Mouse (Mus musculus) hindbrain, postnatal 0 days (tissue): ENCODE measurements around the gene Ccl17. TPM values are rescaled to one million over a fixed set of nuclear protein-coding genes. Genes with fewer than 3 reads are reported as not detected.
"Not testable (repeated sequence)": the region's sequence is repeated elsewhere in the genome, so short reads cannot be mapped to it uniquely, and the experiment has no call there.

Experiments
- ATAC-seq: fragments of 200-750 bp; cut with Nextera tagmentation; 2 replicates; pipeline ENCODE4 v1.8.0; 2017; ENCODE audit warnings: mild to moderate bottlenecking, moderate TSS enrichment, moderate library complexity
- DNase-seq: peaks from one replicate; pipeline ENCODE4 v3.0.0-alpha.2; 2015; ENCODE audit warnings: low spot score
- H3K27ac ChIP-seq: fragments of 300-500 bp; sonication (generic); 2 replicates; pipeline ENCODE4 v1.5.1; 2014; ENCODE audit warnings: mild to moderate bottlenecking
- H3K27me3 ChIP-seq: fragments of 300-500 bp; sonication (generic); 2 replicates; pipeline ENCODE4 v1.6.1; 2014; ENCODE audit warnings: low read length, mixed read lengths; ENCODE audit not compliant: insufficient read depth
- H3K36me3 ChIP-seq: fragments of 300-500 bp; sonication (generic); 2 replicates; pipeline ENCODE4 v1.6.1; 2014; ENCODE audit warnings: low read length, mixed read lengths; ENCODE audit not compliant: insufficient read depth
- H3K4me1 ChIP-seq: fragments of 300-500 bp; sonication (generic); 2 replicates; pipeline ENCODE4 v1.6.1; 2014; ENCODE audit warnings: antibody characterized with exemption, low read length, mixed read lengths; ENCODE audit not compliant: insufficient read depth
- H3K4me2 ChIP-seq: fragments of 300-500 bp; sonication (generic); 2 replicates; pipeline ENCODE4 v1.6.1; 2014; ENCODE audit warnings: low read depth, mild to moderate bottlenecking, low read length, moderate library complexity, mixed read lengths
- H3K4me3 ChIP-seq: fragments of 300-500 bp; sonication (generic); 2 replicates; pipeline ENCODE4 v1.5.1; 2014; ENCODE audit warnings: low read length
- H3K9ac ChIP-seq: fragments of 300-500 bp; sonication (generic); replicated peaks from 2 replicates; pipeline ENCODE4 v1.6.1; 2014; ENCODE audit warnings: mild to moderate bottlenecking, low read length, moderate library complexity, mixed read lengths
- H3K9me3 ChIP-seq: fragments of 300-500 bp; sonication (generic); 2 replicates; pipeline ENCODE4 v1.6.1; 2016; ENCODE audit warnings: low read length, mixed read lengths
- CTCF ChIP-seq: IDR thresholded peaks from 2 replicates; pipeline ENCODE4 v1.5.1; 2016; ENCODE audit warnings: antibody characterized with exemption, control low read depth, low read depth
- WGBS: fragments of 180-500 bp; shearing (Covaris S2); extraction: QIAGEN DNeasy Blood & Tissue Kit; methylation state at CpG from one replicate; pipeline ENCODE4 v1.1.7; 2014; 5-methylcytosine and 5-hydroxymethylcytosine counted together
- polyA plus RNA-seq: library from polyadenylated mRNA; unstranded; fragments of >200 nt; fragmentation: Nextera tagmentation; extraction: Ambion mirVana; gene quantifications from 2 replicates; pipeline ENCODE4 v1.2.1, GENCODE M21; 2015
- total RNA-seq: library from RNA; depleted of rRNA; stranded (reverse); fragments of >200 nt; gene quantifications from 2 replicates; pipeline ENCODE4 v1.2.3, GENCODE M21; 2014

Ccl17 gene
- total and polyA plus RNA-seq, 2 experiments from 2014 or later, result 4.8 TPM; not detected in 1

DNA sequence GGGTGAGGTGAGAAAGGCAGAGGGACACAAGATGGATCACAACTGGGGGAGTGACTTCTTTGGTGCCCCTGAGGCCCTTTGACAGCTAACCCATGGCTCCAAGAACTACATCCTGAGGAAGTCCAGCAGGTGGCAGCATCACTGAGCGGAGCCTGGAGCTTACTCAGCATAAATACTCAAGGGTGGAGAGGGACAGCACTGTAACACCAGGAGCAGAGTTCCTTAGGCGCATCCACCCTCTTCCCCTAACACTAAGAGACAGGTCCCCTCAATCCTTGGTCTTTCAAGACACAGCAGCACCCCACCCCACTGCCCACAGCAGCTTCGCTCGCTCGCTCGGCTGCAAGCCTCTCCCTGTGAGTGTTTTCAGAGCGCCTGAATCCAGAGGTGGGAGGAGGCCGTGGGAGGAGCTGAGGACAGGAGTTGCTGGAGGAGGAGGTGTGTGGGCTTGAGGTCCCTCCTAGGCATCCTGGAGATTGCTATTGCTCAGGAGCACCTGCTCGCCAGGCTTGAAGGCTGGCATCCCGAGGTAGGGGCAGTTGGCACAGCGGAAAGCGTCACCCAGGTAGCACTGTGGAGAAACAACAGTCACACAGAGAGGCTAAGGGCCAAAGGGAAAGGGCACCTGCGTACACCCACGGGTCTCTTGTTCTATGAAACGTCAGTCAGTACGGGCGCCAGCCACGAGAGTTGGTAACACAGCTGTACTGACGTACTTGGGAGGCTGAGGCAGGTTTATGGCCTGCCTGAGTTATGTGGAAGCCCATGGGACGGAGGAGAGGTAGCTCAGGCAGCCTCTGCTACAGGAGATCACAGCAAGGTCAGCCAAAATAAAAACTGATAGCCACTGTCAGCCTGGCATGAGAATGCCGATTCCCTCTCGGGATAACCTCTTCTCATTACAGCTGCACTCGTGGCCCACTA, 12.6 kb downstream of the Ccl17 start:
- no peaks in the 10 kb centered on the region for H3K9me3 ChIP-seq
- peak; percentile 78 for DNase-seq
- no peak overlapping the region for H3K4me2 ChIP-seq
- no peak overlapping the region for H3K4me3 ChIP-seq
- H3K4me1 ChIP-seq, result no peaks in the 10 kb centered on the region
- no peaks in the 10 kb centered on the region for H3K27me3 ChIP-seq
- no peak overlapping the region for H3K27ac ChIP-seq
- 83% methylated on average over 23 of the region's 23 CpGs for WGBS
- H3K9ac ChIP-seq, result no peak overlapping the region
- peaks cover 28% of the 10 kb centered on the region for H3K36me3 ChIP-seq
- ATAC-seq, result peak; percentile 80
- peak; percentile 83 for TF ChIP-seq CTCF

DNA sequence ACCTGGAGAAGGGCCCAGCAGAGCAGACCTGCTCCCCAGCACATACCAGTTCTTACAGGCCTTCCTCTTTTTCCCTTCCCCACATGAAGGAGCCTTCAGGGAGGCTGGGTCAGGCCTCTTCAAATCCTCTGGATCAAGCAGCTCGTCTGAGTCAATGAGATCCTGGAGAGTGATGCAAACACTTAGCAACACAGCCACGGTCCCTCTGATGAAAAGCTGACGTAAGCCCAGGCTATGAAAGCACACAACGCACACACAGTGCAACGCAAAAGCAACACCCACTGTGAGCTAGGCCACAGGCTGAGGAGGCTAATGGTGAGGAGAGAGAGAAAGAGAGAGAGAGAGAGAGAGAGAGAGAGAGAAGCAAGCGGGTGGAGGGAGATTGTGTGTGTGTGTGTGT, 14.9 kb downstream of the Ccl17 start:
- Histone ChIP-seq H3K4me2 (no peak overlapping the region), H3K4me1 (no peaks in the 10 kb centered on the region), H3K9me3 (no peaks in the 10 kb centered on the region), H3K4me3 (no peak overlapping the region), H3K27ac (no peak overlapping the region), H3K27me3 (no peaks in the 10 kb centered on the region), H3K9ac (no peak overlapping the region), H3K36me3 (peaks cover 33% of the 10 kb centered on the region)
- no peak for TF ChIP-seq CTCF
- ATAC-seq, result no peak
- DNase-seq, result no peak
- 87% methylated on average over 6 of the region's 6 CpGs for WGBS

DNA sequence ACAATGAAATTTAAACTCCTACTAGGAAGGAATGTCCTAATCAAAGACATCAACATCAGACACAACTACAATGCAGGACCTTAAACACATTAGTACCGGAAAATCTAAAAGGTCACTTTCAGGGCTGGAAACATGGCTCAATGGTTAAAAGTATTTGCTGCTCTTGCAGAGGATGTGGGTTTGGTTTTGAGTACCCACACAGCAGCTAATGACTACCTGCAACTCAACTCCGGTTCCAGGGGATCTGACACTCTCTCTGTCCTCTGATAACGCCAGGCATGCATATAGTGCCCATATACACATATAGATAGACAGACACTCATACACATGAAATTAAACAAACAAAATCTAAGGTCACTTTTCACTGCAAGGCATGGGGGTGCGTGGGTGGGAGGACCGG, 16.0 kb downstream of the Ccl17 start:
- ATAC-seq (no peak), DNase-seq (no peak)
- H3K4me3 ChIP-seq, result no peak overlapping the region
- no peaks in the 10 kb centered on the region for H3K27me3 ChIP-seq
- H3K9me3 ChIP-seq, result no peaks in the 10 kb centered on the region
- 96% methylated on average over 5 of the region's 5 CpGs for WGBS
- no peaks in the 10 kb centered on the region for H3K4me1 ChIP-seq
- no peak overlapping the region for H3K9ac ChIP-seq
- peaks cover 30% of the 10 kb centered on the region for H3K36me3 ChIP-seq
- no peak for TF ChIP-seq CTCF
- H3K27ac ChIP-seq, result no peak overlapping the region
- H3K4me2 ChIP-seq, result no peak overlapping the region

DNA sequence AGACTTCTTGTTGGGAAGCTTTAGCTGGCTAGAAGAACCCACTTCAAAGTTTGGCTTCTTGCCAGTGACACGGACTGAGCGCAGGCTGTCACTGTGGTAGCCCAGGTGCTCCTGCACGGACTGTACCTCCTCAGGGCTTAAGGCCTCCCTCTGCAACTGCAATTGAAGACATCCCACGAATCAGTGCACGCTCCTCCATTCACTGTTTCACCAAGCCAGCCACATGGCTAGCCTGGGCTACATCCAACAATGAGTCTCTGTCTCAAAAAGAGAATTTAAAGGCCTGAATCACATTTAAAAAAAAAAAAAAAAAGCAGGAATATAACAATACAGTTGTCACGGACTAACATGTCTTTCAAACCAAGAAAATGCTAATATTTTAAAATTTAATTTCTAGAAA, 18.0 kb downstream of the Ccl17 start:
- no peak overlapping the region for H3K27ac ChIP-seq
- DNase-seq, result no peak
- H3K4me3 ChIP-seq, result no peak overlapping the region
- ATAC-seq, result no peak
- H3K4me2 ChIP-seq, result no peak overlapping the region
- WGBS, result 86% methylated on average over 6 of the region's 6 CpGs
- no peaks in the 10 kb centered on the region for H3K9me3 ChIP-seq
- TF ChIP-seq CTCF, result no peak
- H3K27me3 ChIP-seq, result no peaks in the 10 kb centered on the region
- H3K9ac ChIP-seq, result no peak overlapping the region
- peaks cover 24% of the 10 kb centered on the region for H3K36me3 ChIP-seq
- no peaks in the 10 kb centered on the region for H3K4me1 ChIP-seq

DNA sequence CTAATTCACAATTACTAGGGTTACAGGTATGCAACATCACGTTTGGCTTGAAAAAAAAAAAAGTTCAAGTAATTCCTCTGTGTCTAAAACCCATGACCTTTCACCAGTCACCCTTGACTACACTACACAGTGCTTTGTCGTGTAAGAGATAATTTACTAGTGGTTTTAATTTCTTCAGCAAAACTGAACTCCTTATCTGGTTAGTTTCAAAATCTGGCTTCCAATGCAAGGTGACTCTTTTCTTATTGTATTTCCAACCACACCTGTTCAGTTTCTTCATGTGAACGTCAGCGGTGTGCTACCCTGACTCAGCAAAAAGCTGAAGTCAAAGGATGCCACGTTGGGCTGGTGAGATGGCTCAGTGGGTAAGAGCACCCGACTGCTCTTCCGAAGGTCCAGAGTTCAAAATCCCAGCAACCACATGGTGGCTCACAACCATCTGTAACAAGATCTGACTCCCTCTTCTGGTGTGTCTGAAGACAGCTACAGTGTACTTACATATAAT, 23.7 kb downstream of the Ccl17 start:
- not testable (repeated sequence) for DNase-seq, H3K9ac ChIP-seq, H3K4me1 ChIP-seq, H3K9me3 ChIP-seq, H3K27ac ChIP-seq, H3K4me2 ChIP-seq, H3K27me3 ChIP-seq, H3K4me3 ChIP-seq, ATAC-seq, H3K36me3 ChIP-seq
- WGBS, result 73% methylated on average over 7 of the region's 7 CpGs

DNA sequence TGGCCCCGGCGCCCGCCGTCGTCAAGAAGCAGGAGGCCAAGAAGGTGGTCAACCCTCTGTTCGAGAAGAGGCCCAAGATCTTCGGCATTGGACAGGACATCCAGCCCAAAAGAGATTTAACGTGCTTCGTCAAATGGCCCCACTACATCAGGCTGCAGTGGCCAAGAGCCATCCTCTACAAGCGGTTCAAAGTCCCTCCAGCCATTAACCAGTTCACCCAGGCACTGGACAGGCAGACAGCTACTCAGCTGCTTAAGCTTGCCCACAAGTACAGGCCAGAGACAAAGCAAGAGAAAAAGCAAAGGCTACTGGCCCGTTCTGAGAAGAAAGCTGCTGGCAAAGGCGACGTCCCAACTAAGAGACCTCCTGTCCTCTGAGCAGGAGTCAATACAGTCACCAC, 25.5 kb downstream of the Ccl17 start:
- not testable (repeated sequence) for H3K9me3 ChIP-seq, H3K9ac ChIP-seq, DNase-seq, H3K36me3 ChIP-seq, H3K4me1 ChIP-seq, H3K4me2 ChIP-seq, H3K27me3 ChIP-seq, H3K27ac ChIP-seq, H3K4me3 ChIP-seq, ATAC-seq
- WGBS, result 93% methylated on average over 13 of the region's 13 CpGs
